Mouse (Mus musculus): ENCODE measurements around the gene Tns4.

Gene Tns4

GRCm38 (mm10) chr11:99047120-99047519, 42.0 kb downstream of the Tns4 start:
- peak; percentile 52 to 85 for DNase-seq (ENCODE audit: low spot score in 2 of 2)

GRCm38 (mm10) chr11:99045159-99045889, 43.8 kb downstream of the Tns4 start:
- peak in 1 of 2 experiments; percentile 48 for DNase-seq (ENCODE audit: low spot score in 2 of 2)

- DNase-seq (ENCODE audit: low spot score in 2 of 2): peak in 1 of 2 experiments; percentile 43
Measured at GRCm38 (mm10) chr11:99044306-99044705, 44.8 kb downstream of the Tns4 start.

GRCm38 (mm10) chr11:99043632-99044031, 45.5 kb downstream of the Tns4 start:
- no peak for DNase-seq (ENCODE audit: low spot score in 2 of 2)

GRCm38 (mm10) chr11:99042834-99043431, 46.2 kb downstream of the Tns4 start:
- DNase-seq (ENCODE audit: low spot score in 2 of 2): peak in 1 of 2 experiments; percentile 40

- no peak for DNase-seq (ENCODE audit: low spot score in 2 of 2)
Measured at GRCm38 (mm10) chr11:99041841-99042780, 47.0 kb downstream of the Tns4 start.

- peak in 1 of 2 experiments; percentile 66 for DNase-seq (ENCODE audit: low spot score in 2 of 2)
Measured at GRCm38 (mm10) chr11:99041051-99041729, 47.9 kb downstream of the Tns4 start, which contains the start of gene Igfbp4. Gene Igfbp4 (plus strand): TSS chr11:99041244.

GRCm38 (mm10) chr11:99040346-99040974, 48.6 kb downstream of the Tns4 start:
- no peak for DNase-seq (ENCODE audit: low spot score in 2 of 2)

GRCm38 (mm10) chr11:99039782-99040181, 49.3 kb downstream of the Tns4 start:
- DNase-seq (ENCODE audit: low spot score in 2 of 2): peak; percentile 77 to 81

GRCm38 (mm10) chr11:99036254-99036653, 52.9 kb downstream of the Tns4 start:
- no peak for DNase-seq (ENCODE audit: low spot score in 2 of 2)

GRCm38 (mm10) chr11:99035350-99035749, 53.8 kb downstream of the Tns4 start:
- DNase-seq (ENCODE audit: low spot score in 2 of 2): no peak

- no peak for DNase-seq (ENCODE audit: low spot score in 2 of 2)
Measured at GRCm38 (mm10) chr11:99026899-99027440, 62.1 kb downstream of the Tns4 start.

GRCm38 (mm10) chr11:99025878-99026277, 63.2 kb downstream of the Tns4 start:
- DNase-seq (ENCODE audit: low spot score in 2 of 2): no peak

- DNase-seq (ENCODE audit: low spot score in 2 of 2): no peak
Measured at GRCm38 (mm10) chr11:99024468-99025134, 64.5 kb downstream of the Tns4 start.

GRCm38 (mm10) chr11:99023500-99024467, 65.3 kb downstream of the Tns4 start, which contains the start of gene Top2a:
Gene Top2a (minus strand): TSS chr11:99024189.
- DNase-seq (ENCODE audit: low spot score in 2 of 2): peak; percentile 91 to 97

GRCm38 (mm10) chr11:99023094-99023493, 66.0 kb downstream of the Tns4 start:
- no peak for DNase-seq (ENCODE audit: low spot score in 2 of 2)

GRCm38 (mm10) chr11:99022384-99022933, 66.6 kb downstream of the Tns4 start:
- no peak for DNase-seq (ENCODE audit: low spot score in 2 of 2)

- DNase-seq (ENCODE audit: low spot score in 2 of 2): no peak
Measured at GRCm38 (mm10) chr11:99019844-99020243, 69.3 kb downstream of the Tns4 start.

Data from urinary bladder, postnatal 36 days (tissue).